Mouse (Mus musculus): ENCODE results near the gene Klf9. TPM values are rescaled to one million over a fixed set of nuclear protein-coding genes. Genes with fewer than 3 reads are reported as not detected.

Gene Klf9
- total RNA-seq, 2 experiments from 2014 or later = 200 to 205 TPM

DNA sequence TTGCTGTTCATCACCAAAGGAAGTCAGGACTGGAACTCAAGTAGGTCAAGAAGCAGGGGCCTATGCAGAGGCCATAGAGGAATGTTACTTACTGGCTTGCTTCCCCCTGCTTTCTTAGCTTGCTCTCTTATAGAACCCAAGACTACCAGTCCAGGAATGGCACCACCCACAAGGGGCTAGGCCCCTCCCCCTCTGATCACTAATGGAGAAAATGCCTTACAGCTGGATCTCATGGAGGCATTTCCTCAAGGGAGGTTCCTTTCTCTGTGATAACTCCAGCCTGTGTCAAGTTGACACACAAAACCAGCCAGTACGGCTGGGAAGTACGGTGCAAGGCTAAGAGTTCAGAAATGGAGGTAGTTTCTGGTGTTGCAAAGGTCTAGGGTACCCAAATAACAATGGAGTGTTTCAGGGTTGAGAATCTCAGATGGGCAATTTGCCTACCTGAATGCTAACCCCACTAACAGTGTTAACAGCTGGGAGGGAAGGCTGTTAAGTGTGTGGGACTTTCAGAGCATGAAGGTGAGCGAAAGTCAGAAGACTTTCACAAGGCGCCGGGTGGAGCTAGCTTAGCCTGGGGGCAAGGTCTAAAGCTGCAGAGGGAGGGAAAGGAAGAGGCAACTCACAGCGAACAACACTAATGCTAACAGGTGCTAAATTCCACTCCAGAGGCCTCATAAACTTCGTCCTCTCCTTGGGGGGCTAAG is 8.2 kb upstream of the Klf9 start:
- peak overlapping the region; percentile 99 for H3K27ac ChIP-seq
- no peak for TF ChIP-seq CTCF (IDR thresholded peaks at IDR 0.05)

DNA sequence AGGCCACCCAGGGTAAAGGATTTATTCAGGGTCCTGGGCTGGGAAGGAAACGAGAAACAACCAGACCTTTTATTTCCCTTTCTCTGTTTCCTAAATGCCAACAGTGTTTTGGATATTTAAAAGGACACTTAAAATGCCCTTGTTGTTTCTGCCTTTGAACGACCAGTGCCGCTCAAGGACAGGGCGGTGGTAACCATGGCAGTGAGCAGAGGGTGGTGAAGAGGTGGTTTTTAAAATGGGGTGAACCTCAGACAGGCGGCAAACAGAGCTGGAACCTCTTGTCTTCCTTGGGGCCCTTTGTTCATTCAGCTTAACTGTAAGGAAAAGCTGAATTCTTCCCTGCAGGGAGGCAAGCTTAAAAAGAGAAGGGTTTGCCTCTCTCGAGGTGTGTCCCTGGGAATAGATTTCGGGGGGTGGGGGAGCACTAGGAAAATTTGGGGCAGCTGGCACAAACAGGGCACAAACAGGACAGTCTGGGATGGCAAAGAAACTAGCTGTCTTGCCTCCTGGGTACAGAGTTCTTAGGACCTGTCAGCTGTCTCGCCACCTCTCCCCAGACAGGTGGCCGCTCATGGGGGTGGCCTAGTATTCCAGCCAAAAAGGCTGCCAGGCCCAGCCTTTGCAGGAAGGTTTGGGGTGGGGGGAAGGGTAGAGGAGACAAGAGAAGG is 7.5 kb upstream of the Klf9 start:
- H3K4me3 ChIP-seq = peak overlapping the region; percentile 59
- TF ChIP-seq CTCF (IDR thresholded peaks at IDR 0.05) = no peak
- H3K27ac ChIP-seq = peak overlapping the region; percentile 99
- no peak for DNase-seq (ENCODE audit: extremely low spot score in 1 of 2, low spot score in 2 of 2)
- intact Hi-C loops (cut with DNase I) = loop anchor here (1.0 to 5.0 kb wide), 7 partner anchors 9 to 217 kb away; no protein-coding TSS in a partner anchor

More for the DNA sequence above, 8.2 kb upstream of the Klf9 start:
- DNase-seq (ENCODE audit: extremely low spot score in 1 of 2, low spot score in 2 of 2) = no peak
- intact Hi-C loops (cut with DNase I) = loop anchor here (2.0 to 5.0 kb wide), 2 partner anchors 40 to 91 kb away; no protein-coding TSS in a partner anchor
- H3K4me3 ChIP-seq = no peak overlapping the region

DNA sequence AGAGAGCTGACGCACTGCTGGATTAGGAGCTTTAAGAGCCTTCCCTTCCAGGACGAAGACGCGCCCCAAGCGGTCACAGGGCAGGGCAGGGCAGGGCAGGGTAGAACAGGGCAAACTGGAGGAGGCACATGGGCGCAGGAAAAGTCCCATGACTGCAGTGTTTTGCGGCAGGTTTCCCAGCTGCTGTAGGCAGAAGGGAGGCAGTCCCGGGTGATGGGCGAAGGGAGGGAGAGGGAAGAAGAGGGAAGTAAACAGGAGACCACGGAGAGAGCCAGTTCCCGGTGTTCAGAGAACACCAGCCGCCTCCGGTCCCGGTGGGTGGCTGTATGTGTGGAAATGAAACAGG is 7.0 kb upstream of the Klf9 start:
- peak overlapping the region; percentile 99 for H3K27ac ChIP-seq
- intact Hi-C loops (cut with DNase I) = loop anchor here (1.0 to 5.0 kb wide), 6 partner anchors 8 to 218 kb away; no protein-coding TSS in a partner anchor
- H3K4me3 ChIP-seq = peak overlapping the region; percentile 59
- peak; percentile 25 for TF ChIP-seq CTCF (IDR thresholded peaks at IDR 0.05)
- DNase-seq (ENCODE audit: extremely low spot score in 1 of 2, low spot score in 2 of 2) = peak; percentile 81

DNA sequence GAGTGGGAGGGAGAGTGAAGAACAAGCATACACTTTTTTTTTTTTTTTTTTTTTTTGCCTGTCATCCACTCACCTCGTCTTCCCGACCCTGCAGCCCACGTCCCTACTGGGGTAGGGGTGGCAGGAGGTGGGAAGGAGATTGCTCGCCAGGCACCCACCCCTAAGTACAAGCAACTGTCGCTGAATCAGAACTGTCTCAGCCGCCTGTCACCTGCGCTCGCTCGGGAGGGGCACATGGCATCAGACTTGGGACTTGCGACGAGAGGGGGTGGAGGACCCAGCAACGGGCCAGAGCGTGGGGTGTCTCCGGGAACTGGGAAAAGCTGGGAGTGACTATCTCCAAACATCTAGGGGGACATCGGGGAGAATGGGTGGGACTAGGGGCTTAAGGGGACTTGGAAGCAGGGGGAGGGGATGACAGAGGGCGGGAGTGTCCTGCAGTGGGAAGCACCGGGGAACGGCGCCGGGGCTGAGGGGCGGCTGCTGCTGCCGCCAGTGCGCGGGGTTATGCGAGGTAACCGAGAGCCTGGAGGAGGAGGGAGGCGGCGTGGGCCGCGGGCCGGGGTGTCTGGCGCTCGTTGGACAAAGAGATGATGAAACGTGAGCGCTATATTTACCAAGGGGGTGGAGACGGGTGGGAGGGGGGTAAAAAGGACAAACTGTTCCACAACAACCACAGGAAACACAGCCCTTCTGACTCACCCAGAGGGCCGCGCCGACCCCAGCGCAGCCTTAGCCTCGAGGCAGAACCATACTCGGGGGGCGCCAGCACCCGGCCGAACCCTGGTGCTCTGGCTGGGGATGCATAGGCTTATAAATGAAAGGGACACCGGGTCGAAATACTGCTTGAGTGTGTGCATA is 6.4 kb upstream of the Klf9 start:
- intact Hi-C loops (cut with DNase I) = loop anchor here (1.0 to 5.0 kb wide), 7 partner anchors 8 to 218 kb away; no protein-coding TSS in a partner anchor
- peak; percentile 83 to 85 for DNase-seq (ENCODE audit: extremely low spot score in 1 of 2, low spot score in 2 of 2)
- TF ChIP-seq CTCF (IDR thresholded peaks at IDR 0.05) = no peak; the same call in 1 of the 2 replicates
- peak overlapping the region; percentile 59 for H3K4me3 ChIP-seq
- peak overlapping the region; percentile 99 for H3K27ac ChIP-seq

DNA sequence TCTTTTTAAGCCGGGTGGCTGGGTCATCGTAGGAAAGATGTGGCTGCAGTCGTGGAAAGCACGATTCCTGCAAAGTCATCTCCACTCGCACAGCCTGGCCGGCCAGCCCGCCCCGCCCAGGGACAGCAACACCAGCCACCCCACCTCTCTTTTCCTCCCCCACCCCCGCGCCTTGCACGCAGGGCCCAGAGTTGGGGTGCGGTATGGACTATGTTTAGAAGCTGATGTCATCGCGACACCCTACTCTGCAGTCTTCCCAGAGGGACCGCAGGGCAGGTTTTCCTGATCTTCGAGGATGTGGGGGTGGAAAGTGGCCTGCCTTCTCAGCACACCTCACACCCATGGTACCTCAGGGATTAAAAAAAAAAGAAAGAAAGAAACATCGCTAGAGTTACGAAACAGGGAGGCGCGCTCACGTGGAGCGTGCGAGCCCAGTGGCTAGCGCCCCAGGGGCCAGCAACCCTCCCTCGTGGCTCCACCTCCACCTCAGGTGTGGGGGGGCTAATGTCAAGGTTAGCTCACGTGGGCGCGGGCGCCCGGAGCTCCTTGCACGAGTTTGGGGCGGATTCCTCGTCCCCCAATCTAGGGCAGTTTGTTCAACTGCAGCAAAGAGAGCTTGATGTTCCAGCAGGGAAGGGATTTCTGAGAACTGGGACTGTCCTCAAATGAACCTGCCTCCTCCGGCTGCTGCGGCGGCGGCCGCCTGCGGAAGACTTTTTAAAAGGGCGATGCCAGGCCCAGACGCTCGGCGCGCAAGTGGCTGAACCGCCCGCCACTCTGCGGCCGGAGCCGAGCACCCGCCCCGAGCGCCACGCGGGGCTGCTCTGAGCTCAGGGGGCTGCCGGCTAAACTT is 5.5 kb upstream of the Klf9 start:
- intact Hi-C loops (cut with DNase I) = loop anchor here (1.0 to 2.0 kb wide), 2 partner anchors 78 to 129 kb away; no protein-coding TSS in a partner anchor
- peak; percentile 10 for TF ChIP-seq CTCF (IDR thresholded peaks at IDR 0.05)
- Histone ChIP-seq H3K27ac (peak overlapping the region; percentile 99), H3K4me3 (peak overlapping the region; percentile 59)
- peak; percentile 85 to 87 for DNase-seq (ENCODE audit: extremely low spot score in 1 of 2, low spot score in 2 of 2)

DNA sequence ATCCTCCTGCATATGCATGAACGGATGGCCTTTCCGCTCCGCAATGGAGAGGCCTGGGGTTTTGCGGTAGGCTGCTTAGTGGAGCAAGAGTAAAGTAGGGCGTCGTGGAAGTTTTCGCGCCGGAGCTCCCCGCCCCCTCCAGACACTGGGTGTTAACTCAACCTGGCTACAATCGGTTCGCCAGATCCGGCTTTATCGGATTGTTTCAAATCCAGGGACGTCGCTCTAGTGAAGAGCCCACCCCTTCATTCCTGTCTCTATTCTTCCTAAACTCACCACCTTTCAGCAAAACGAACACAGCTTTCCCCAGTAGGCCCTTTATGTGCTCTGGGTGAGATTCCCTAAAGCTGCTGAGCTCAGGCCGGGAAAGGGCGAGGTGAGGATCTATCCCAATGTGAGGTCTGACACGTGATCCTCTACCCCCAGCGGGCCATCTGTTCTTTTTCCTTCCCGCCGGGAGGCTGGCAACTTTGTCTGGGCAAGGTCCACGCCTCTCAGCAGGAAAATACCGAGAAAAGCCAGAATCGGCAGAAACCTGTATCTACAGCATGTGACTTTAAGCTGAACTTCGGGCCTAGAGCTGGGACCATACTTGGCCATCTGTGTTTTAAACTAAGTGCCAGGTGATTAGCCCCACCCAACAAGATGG is 4.7 kb upstream of the Klf9 start:
- Histone ChIP-seq H3K27ac (peak overlapping the region; percentile 99), H3K4me3 (peak overlapping the region; percentile 59)
- peak; percentile 47 to 62 for DNase-seq (ENCODE audit: extremely low spot score in 1 of 2, low spot score in 2 of 2)
- intact Hi-C loops (cut with DNase I) = no loop called here
- TF ChIP-seq CTCF (IDR thresholded peaks at IDR 0.05) = no peak

DNA sequence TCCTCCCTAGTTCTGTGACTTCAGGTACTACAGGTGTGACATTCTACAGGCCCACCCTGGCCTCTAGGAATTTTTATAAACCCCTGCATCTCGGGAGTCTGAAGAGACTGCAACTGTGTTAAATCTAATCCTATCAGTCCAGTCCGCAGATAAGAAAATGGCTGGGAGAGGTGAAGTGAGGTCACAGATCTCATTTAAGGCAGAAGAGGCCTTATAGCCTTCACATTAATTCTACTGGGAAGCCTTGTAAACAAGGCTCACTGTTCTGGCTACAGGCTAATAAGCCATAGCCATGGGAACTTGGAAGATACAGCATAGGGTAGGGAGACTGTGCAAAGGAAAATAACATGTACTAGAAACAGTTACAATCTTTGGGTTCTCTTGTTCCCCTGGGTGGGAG is 3.7 kb upstream of the Klf9 start:
- peak overlapping the region; percentile 99 for H3K27ac ChIP-seq
- DNase-seq (ENCODE audit: extremely low spot score in 1 of 2, low spot score in 2 of 2) = no peak
- no peak for TF ChIP-seq CTCF (IDR thresholded peaks at IDR 0.05)
- intact Hi-C loops (cut with DNase I) = no loop called here
- no peak overlapping the region for H3K4me3 ChIP-seq

DNA sequence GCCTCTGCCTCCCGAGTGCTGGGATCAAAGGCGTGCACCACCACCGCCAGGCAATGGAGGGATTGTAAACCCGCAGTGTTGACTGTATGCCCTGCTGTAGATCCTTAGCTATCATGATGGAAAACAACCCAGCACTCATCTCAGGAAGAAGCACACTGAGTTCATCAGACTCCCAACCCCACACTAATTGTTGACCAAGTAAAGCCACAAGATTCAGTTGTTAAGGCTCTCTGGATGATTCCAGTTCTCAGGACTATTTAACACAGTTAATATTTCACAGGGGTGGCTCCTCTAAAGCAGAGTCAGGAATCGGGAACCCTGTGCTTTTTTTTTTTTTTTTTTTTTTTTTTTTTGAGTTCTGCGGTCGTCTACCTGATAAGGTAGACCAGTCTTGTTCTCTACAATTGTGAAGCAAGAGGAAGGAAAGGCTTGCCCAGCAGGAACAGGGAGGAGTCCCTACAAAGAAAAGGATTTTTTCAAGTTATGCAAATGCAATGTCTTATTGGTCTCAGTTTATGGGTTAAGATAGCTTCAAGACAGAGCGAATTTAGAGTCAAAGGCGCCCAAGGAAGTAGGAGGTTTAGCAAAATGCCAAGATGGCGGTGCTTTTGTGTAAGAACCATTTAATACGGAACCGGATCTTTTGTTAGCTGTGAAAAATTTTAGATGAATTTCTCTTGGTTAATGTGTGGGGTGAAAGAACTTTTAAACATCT is 1.1 kb upstream of the Klf9 start:
- intact Hi-C loops (cut with DNase I) = no loop called here
- no peak for DNase-seq (ENCODE audit: extremely low spot score in 1 of 2, low spot score in 2 of 2)
- no peak for TF ChIP-seq CTCF (IDR thresholded peaks at IDR 0.05)
- Histone ChIP-seq H3K4me3 (peak overlapping the region; percentile 86), H3K27ac (peak overlapping the region; percentile 99)

DNA sequence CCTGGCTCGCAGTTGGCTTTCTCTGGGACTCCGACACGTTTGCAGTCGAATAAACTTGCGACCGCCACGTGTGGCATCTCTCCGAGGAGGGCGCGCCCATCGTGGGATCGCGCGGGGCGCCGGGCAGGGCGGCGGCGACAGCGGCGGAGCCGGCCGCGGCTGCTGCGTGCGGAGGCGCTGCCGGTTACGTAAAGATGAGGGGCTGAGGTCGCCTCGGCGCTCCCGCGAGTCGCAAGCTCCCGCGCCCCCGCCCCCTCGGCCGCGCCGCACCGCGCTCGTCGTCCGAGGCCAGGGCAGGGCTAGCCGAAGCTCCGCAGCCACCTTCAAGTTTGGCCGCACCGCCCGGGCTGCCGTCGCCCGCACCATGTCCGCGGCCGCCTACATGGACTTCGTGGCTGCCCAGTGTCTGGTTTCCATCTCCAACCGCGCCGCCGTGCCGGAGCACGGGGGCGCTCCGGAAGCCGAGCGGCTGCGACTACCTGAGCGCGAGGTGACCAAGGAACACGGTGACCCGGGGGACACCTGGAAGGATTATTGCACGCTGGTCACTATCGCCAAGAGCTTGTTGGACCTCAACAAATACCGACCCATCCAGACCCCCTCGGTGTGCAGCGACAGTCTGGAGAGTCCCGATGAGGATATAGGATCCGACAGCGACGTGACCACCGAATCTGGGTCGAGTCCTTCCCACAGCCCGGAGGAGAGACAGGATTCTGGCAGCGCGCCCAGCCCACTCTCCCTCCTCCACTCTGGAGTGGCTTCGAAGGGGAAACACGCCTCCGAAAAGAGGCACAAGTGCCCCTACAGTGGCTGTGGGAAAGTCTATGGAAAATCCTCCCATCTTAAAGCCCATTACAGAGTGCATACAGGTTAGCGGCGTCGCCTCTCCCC is 610 bp downstream of the Klf9 start:
- H3K4me3 ChIP-seq = peak overlapping the region; percentile 86
- peak; percentile 74 to 81 for DNase-seq (ENCODE audit: extremely low spot score in 1 of 2, low spot score in 2 of 2)
- no peak for TF ChIP-seq CTCF (IDR thresholded peaks at IDR 0.05)
- H3K27ac ChIP-seq = peak overlapping the region; percentile 99
- intact Hi-C loops (cut with DNase I) = loop anchor here (1.0 kb wide), 1 partner anchor 7 kb away; no protein-coding TSS in a partner anchor
